Mouse (Mus musculus) forelimb bud, embryonic 11.5 days (tissue): Measurements from ENCODE around the gene Ash1l.

Experiments used
- DNase-seq: peaks from one replicate; pipeline ENCODE4 v3.0.0-alpha.2; 2012; ENCODE audit warnings: low read depth, low spot score

Ash1l gene

DNA sequence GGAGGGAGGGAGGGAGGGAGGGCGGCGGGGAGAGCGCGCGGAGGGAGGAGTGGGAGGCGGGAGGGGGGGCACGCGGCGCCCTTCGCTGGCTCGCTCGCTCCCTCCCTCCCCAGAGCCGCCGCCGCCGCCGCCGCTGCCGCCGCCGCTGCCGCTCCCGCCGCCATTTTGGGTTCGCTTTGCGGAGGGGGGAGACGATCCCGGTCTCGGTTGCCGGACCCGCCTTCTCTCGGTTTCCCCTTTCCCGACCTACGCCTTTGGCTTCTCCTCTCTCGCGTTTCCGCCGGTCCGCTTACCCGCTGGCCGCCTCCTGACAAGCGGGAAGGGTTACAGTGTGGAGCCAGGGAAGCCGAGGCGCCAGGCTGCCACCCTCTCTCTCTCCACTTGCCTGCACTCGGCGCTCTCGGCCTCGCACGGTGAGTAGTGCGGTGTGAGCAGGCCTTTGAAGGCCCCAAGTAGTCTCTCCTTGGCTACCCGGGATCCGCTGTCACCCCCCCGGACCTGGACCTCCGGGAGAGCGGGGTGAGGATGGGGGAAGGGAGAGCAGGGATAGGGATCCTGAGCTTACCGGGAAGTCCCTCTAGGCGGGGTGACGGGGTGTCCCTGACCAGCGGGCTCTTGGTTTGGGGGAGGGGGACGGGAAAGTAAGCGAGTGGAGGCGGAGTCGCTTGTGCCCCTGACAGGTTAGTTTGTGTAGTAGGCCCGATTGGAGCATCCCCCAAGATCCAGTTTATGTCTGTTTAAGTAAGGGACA lies at the start of gene Ash1l, which contains the start of gene Dap3:
TSS of gene Ash1l (plus strand) at position 47 of the 751 bp plus-strand sequence.
TSS of gene Dap3 (minus strand) at position 606 of the 751 bp plus-strand sequence.
- DNase-seq = peak; percentile 76

DNA sequence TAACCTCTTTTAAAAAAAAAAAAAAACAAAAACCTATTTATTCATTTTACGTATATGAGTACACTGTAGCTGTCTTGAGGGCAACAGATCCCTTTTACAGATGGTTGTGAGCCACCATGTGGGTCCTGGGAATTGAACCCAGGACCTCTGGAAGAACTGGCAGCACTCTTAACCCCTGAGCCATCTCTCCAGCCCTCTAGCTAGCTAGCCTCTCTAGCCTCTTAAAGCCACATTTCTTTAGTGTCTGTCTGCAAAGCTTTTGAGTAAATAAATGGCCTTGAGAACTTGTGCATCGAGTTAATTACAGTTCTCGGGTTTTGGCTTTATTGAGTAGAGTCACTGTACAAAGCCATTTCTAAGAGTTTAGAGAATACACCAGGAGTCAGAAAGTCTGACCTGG lies 45.6 kb upstream of the Ash1l start:
- DNase-seq = no peak

DNA sequence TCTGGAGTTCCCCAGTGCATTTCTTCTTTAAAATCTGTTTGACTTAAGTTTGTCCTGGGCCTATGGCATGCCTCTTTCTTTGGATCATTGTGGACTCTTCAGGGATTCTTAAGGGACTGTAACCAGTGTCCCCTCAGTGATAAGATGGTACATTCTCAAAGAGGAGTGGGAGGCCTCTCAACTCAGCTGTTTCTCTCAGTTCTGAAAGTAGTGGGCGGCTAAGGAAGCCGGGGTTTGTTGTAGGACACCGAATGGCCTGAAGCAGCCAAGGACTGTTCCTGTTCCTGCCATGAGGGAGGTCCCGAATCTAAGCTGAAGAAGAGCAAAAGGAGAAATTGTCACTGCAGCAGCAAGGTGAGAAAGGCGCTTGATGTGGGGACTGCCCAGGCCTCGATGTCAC lies 45.2 kb upstream of the Ash1l start:
- no peak for DNase-seq

DNA sequence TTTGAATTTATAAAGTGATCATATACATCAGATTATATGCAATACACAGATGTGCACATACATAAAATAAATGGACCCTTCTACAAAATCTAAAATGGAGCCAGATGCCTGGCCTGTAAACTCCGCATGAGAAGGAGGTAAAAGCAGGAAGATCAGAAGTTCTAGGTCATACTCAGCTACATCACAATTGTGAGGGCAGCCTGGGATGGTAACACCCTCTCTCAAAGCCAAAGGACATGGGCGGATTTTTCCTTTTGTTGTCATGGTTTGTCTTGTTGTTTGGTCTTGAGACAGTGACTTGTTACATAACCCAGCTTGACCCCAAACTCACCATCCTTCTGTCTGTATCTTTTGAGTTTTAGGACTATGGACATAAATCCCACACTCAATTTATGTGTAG lies 44.7 kb upstream of the Ash1l start:
- no peak for DNase-seq

DNA sequence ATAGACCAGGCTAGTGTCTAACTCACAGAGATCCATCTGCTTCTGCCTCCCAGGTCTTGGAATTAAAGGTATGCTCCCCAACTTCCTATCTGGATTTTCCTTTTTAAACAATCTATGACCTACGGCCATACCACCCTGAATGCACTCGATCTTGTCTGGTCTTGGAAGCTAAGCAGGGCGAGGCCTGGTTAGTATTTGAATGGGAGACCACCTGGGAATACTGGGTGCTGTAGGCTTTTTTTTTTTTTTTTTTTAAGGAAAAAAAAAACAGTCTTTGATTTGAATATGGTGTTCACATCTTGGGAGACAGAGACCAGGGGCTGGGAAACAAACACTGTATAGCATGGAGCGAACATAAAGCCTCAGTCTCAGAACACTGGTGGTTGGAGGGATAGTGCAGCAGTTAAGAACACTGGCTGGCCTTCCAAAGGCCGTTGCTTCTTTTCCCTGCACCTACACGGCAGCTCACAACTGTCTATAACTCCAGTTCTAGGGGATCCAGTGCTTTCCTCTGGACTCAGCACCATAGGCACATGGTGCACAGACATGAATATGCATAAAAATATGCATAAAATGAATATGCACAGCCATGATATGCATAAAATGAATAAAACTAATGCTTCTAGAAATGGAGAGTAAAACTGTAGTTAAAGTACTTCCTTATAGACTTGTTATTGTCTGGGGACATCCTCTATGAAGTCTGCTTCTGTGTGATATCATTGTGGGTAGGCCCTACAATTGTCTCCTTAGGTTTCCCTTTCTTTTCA lies 43.8 kb upstream of the Ash1l start:
- no peak for DNase-seq

DNA sequence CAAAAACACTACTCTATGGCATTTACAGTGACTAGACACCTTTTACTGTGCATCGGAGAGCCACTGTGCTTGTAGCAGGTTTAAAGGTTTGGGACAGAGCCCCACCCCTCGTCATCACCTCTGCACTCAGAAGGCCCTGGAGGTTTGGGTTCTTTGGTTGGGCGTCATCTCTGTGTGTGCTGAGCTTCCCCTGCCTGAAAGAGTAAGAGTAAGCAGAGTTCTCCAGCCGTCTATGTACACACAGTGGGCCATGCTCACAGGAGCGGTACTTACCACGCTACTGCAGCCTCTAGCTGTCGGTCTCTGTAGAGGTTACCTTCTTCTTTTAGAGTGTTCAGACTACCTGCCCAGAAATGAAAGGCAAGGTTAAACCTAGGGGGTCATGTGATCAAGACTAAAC lies 37.8 kb upstream of the Ash1l start:
- no peak for DNase-seq

DNA sequence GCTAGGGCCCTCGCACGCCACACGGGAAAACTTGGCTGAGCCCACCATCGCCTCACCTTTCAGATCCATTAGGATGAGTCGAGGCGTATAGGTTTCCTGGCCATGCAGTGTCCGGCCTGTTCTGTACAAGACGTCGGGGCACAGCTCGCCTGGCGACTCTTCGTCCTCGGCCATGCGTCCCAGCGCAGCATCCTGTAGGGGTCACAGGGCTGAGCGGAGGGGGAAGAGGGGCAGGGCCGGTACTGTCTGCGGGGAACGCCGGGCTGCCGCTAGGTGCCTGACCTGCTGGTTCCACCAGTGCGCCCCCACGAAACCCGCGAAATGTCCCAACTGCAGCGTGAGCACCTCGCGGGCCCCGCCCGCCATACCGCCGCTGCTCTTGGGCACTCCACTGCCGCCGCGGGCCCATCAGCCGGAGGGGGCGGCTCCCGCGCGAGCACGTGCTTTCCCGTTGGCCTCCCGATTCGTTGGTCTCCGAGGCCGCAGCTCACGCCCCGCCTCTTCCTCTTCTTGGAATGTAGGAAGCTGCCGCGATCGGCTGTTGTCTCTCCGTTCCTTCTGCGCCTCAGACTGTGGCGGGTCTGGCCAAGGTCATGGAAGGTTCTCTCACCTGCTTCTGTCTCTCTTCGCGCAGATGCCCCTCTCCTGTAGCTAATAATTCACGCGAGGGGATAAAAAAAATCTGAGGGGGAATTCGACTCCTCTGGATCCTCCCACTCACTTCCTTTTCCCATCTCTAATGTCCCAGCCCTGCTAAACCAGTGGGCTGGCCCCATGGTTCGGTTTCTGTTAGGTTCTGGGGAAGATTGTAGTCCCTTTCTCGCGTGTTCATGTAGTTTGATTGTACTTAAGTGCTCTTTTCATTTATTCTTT lies 36.7 kb upstream of the Ash1l start, which contains the start of gene Msto1:
TSS of gene Msto1 (minus strand) at position 489 of the 873 bp plus-strand sequence.
- peak; percentile 81 for DNase-seq

DNA sequence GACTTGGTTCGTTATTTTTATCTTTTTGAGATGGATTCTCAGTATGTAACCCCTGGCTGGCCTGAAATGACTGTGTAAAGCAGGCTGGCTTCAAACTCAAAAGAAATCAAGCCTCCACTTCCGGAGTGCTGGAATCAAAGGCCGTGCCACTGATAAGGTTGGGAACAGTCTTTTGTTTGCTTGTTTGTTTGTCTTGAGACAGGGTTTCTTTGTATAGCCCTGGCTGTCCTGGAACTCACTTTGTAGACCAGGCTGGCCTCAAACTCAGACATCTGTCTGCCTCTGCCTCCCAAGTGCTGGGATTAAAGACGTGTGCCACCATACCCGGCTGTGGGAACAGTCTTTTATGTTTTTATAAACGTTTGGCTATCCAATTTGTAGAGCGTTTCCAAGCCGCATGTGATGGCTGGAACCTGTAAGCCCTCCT lies 36.0 kb upstream of the Ash1l start:
- DNase-seq = no peak

DNA sequence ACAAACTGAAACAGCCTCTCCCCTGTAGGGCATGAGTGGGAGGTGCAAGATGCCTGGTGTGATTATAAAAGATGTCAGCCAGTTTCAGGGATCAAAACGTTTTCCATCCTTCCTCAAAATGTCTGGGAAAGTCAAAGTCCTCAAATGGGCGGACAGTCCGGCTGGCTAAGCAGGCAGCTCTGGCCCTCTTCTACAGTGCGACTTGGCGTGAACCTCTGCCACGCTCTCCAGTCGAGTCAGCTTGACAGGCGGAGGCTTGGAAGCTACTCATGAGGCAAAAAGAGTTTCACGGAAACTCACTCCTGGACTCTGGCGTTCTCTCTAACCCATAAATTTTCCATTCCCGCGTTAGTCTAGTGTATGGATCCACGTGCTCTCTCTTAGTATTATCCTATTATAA lies 31.4 kb upstream of the Ash1l start:
- no peak for DNase-seq

DNA sequence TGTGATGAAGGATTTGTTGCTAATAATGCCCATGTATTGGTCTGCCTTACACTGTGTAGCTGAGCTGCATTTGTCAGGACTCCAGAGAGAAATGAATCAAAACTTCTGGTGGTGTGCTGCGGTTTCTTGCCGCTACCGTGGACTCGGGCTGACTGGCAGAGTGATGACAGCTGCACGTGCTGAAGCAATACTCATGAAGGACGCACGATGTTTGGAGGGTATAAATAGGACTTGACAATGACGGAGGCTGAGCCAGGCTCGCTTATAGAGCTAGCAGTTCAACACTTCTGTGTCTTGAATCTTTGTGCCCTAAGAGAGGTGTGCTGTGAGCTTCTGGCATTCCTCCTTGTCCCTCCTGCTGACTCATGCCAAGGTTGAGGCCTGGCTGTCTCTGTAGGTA lies 29.0 kb upstream of the Ash1l start:
- DNase-seq = no peak

DNA sequence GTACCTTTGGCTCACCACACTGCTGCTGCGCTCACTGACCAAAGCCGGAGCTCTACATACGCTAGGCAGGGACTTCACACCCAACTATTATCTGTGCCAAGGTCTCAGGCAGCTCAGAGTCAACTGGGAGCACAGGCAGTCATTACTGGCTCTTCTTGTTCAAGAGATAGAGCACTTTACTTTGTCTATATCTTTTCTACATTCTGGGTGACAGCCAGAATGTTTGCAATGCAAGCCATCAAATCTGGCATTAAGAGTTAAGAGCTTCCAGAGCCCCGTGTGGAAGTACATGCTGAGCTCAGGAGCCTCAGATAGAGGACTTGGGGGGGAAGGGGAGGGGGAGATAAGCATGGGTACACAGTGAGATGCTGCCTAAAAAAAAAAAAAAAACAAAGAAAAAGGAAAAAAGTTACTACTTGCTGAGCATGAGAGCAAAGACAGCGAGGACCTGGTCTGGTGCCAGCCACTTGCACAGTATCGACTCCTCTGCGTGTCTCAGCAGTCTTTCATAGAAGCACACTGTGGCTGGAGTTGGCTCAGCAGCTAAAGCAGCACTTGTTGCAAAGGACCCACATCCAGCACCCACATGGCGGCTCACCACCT lies 26.3 kb upstream of the Ash1l start:
- DNase-seq = no peak

DNA sequence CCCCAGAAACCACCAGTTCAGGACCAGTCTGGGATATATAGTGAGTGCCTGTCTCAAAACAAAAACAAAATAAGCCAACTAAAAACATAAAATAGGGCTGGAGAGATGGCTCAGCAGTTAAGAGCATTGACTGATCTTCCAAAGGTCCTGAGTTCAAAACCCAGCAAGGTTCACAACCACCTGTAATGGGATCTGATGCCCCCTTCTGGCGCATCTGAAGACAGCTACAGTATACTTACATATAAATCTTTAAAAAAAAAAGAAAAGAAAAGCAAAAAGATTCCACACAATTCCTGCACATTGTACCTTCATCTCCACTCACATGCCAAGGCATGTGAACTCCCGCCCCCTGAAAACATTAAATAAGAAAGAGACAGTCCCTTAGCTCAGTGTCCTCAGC lies 24.8 kb upstream of the Ash1l start:
- no peak for DNase-seq

DNA sequence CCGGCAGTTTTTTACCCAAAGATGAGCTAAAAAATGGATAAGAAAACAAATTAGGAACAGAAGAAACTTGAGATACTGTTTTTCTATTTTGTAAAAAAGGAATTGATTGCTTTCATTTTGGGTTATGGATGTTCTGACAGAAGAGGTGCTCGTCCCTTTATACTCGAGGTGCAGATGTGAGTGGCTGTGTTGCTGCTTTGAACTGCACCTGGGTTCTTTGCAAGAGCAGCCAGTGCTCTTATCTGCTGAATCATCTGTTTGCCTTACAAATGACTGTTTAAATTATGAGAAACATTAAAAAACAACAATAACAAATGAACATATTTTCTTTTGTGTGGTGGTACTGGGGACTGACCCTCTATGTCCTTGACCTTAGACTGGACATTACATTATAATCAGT lies 20.9 kb upstream of the Ash1l start:
- DNase-seq = no peak

DNA sequence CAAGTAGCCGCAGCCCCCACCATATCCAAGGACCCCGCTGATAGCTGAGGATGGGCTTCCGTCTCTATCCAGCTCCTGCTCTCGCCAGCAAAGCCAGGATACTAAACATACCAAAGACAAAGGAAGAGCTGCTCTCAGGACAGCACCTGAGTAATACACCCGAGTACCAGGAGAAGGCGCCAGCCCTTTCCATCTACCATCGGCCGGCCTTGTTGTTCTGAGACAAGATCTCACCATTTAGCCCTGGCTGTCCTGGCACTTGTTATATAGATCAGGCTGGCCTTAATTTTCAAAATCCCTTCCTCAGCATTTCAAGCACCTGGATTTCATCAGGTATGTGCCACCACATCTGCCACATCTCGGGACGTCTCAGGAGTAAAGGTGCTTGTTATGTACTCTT lies 11.4 kb upstream of the Ash1l start:
- no peak for DNase-seq

DNA sequence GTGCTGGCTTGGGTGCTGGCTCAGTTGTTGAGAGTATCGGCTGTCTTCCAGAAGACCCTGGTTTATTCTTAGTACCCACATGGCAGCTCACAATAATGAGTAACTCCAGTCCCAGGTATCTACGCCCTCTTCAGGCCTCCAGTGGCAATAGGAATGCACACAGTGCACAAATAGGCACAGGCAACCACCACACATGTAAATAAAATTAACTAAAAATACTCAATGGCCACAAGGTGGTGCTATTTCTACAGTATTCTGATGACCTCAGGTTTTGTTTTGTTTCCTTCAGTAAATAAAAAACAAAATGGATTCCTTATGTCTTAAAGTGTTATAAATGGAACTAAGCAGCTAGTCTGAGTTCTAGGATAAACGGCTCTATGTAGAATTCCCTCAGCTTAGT lies 10.7 kb upstream of the Ash1l start:
- DNase-seq = peak; percentile 65

DNA sequence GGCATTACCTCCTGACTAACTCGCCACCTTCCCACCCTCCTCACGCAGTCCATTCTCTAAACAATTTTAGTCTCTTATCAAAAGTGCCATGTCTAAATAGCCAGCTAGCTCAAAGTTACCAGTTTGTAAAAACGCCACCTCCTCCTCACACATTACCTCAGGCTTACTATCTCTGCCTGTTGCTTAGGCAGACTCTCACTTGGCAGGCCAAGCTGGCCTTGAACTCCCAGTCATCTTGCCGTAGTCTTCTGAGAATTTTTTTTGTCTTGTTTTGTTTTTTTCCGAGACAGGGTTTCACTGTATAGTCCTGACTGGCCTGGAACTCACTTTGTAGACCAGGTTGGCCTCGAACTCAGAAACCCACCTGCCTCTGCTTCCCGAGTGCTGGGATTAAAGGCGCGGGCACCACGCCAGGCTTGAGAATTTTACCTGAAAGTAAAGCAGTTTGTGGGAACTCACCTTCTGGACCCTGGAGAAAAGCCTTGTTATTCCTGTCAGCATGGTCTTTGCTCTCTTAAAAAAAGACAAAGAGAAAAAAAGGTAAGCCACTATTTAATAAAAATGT lies 8.0 kb upstream of the Ash1l start:
- no peak for DNase-seq

DNA sequence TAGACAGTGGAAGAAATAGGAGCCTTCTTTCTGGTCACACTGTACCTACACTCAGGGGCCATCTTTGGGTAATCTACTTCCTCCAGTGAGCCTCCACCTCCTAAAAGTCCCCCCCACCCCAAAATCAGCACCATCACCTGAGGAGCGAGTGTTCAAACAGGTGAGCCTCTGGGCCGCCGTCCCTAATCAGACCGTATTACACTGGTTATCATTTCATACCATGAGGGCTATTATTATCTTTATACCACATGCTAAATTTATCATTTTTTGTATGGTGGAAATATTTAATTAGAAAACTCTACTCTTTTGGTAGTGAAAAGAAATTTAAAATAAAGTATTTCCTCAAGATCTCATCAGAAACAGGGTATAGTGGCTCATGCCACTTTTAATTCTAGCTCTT lies 6.3 kb upstream of the Ash1l start:
- DNase-seq = no peak

DNA sequence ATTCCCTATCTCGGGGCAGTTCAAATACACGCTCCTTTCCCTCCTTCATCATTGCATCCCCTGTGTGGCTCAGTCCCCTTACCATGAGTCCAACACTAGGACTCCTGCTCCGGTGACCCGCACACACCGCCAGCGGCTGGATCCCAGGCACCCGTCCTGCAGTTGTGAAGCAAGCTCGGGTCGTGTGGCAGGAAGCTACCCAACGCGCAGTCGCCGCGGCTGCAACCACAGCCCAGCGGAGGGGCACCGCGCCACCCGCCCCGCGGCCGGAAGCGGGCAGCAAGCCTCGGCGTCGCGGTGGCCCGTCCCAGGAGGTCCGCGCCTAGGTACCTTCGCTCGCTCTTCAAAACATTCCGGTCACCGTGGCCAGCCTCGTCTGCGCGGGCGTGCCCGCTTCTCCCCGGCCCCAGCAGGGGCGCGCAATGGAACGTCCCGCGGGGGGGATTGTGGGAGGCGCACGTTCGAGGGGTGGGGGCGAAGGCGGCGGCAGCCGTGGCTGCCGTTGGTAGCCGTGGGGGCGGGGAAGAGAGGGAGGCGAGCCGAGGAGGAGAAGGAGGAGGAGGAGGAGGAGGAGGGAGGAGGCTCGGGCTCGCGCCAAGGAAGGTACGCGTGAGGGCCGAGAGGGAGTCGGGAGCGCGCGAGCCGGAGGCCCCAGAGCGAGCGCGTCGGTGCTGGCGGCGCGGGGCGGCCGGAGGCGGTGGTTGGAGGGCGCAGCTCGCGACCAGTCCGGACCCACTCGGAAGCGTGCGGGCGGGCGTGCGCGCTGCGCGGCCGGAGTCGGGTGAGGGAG lies 441 bp upstream of the Ash1l start:
- peak; percentile 86 for DNase-seq

DNA sequence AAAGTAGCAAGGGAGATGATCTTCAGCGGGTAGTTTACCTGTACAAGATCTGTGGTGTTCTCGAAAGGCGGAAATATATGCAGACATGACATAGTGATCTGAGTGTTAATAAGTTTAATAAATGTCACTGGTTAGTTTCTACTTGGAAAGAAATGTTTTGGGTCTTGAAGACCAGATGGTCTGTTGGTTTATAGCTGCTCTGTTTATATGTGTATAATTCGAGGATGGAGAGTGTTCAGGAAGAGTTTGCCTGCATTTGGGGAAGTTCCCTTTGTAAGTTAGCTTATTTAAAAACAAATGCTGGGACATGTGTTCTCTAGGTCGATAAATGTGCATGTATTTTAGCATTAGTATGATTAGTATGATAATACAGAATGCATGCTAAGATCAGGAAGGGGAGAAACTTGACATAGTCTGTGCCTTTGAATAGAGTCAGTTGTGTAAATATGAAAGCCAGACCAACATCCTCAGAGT lies 942 bp downstream of the Ash1l start:
- DNase-seq = no peak

DNA sequence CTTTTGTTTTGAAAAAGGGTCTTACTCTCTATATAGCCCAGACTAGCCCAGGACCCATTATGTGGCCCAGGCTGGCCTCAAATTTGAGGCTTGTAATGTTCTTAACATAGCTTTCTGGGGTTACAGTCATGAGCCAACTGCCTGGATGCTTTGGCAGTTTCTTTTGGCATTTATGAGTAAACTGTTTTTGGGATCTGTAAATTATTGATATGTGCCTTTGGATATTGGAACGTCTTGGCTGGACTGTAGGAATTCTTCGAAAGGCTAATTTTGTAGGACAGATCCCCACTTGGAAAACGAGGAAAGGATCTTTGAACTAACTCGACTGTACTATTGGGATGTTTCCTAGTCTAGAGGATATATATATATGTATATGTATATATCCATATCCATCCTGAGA lies 2.8 kb downstream of the Ash1l start:
- no peak for DNase-seq
